Mouse (Mus musculus): ENCODE measurements around the gene Alpl.

DNA sequence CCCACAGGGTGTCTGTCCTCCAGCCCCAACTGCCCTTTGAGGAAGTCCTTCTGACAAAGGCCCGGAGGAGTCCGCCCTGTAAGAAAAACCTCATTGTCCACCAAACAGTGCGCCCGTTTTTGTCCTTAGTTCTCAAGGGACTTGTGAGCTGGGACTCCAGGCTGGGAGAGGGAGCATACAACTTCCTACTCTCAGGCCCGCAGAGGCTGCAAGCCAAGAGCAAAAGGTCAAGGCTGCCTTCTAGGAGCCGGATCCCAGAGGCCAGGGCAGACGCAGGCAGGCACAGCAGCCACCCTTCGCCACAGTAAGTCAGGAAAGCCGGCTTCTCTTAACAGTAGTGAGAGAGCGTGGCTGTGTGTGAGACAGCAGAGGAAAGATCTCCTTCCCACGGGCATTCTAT is 4.1 kb upstream of the Alpl start:
- TF ChIP-seq GATA1 (IDR thresholded peaks at IDR 0.05; ENCODE audit: low read length) (no peak), TAL1 (IDR thresholded peaks at IDR 0.05; ENCODE audit: low read length) (no peak)

Data from erythroblast, embryonic 14.5 days (primary cell).